Mouse (Mus musculus) ZHBTc4 (cell line): ENCODE data around the gene Sox18.

ENCODE experiments used
- DNase-seq: peaks from one replicate; pipeline ENCODE4 v3.0.0-alpha.2; 2011; ENCODE audit warnings: low read depth, low spot score

Gene Sox18

DNA sequence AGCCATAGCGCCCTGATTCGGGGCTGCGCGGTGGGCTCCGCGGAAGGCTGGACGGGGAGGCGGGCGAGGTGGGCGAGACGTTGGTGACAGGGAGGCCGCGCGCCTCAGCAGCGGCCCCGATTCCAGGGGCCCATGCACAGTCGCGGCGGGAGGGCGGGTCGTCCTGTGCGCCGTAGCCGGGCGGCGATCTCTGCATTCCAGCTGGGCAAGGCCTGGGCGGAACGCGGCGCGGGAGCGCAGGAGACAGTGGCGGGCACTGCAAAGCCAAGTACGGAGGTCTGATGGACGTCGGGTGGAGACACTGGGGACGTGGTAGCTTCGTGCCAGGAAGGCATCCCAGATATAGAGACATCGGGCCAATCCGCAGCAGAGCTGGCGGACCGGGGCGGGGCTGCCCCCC, at the start of gene Sox18:
TSS of gene Sox18 (minus strand) at position 315 of the 400 bp plus-strand sequence.
- DNase-seq, result peak; percentile 73

DNA sequence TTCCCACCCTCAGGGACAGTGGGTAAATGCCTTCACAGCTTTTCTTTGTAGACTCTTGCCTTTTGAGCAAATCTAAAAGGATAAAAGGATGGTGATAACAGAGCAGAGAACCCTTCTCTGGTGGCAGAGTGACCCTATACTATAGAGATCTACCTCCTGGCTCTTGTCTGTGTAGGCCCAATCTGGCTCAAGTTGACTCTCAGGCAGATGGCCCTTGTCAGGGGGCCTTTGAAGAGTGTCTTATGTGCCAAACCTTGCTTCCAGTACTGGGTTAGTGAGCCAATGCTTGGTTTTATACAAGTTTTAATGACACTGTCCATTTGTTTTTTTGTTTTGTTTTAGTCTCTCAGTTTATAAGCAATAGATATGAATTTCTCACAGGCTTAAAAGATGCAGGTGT, 49.8 kb upstream of the Sox18 start:
- DNase-seq, result no peak

DNA sequence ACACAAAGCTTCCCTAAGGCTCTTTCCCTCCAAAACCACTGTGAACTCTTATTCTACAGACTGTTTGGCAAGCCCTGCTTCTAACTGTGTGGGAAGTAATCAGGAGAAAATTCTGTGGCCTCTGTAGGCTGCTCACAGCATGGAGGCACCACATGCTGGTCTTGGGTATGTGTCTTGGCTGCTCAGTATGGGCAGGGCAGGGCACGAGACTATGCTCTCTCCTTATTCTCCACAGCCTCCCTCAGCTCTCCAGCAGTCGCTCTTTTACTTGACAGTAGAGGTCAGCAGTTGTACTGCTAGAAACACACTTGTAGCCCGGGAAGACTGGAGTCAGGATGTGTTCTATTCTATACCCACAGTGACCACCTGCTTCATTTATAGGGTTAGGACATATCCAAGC, 48.6 kb upstream of the Sox18 start:
- no peak for DNase-seq

DNA sequence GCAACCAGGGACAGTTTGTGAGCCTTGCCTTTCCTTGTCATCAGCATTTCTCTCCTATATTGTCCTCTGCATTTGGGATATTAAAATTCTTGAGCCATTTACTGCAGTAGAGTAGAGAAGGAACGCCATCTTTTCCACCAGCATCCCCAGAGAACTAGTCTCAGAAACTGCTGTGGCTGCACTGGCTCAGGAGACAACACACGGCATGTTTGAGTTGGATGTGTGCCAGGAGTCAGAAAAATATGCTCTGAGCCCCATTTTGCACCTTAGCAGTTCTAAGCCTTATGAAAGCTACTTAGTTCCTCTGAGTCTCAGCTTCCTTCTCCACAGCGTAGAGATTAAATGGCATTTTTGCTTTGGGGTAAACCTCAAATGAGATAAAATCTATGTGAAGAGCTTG, 45.6 kb upstream of the Sox18 start:
- DNase-seq, result no peak

DNA sequence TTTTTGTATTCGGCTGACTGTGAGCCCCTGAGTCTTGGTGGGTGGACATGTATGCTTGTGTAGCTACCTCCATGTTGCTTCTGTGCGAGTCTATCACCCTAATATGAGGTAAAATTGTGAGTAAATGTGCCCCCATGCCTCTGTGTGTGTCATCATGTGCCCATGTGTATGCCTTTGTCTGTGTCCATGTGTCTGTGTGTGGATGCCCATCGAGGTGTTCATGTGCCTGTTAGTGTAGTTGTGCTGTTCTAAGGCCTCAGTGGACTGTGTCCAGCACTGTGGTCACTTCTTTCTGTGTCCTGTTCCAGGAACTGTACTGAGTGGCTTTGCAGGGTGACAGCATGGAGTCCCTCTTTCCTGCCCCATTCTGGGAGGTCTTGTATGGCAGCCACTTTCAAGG, 43.9 kb upstream of the Sox18 start:
- DNase-seq, result no peak

DNA sequence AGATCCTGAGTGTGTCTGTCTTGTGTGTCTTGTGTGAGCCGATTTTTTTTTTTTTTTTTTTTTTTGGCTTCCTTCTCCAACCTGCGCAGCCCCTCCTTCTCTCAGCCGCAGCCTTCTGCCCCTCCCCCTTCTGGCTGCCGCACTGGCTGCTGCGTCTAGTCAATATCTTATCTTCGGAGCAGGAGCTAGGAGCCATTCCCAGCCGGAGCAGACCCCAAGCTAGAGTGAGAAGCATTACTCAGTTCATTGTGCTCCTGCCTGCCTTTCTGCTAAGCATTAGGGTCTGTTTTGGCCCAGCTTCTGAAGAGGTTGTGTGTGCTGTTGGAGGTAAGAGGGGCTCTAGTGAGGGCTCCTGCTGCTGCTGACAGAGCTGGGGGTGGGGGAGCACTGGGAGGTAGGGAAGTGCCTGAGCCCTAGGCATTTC, 43.5 kb upstream of the Sox18 start, which contains the start of gene Oprl1:
TSS of gene Oprl1 (plus strand) at position 114 of the 424 bp plus-strand sequence.
- DNase-seq, result peak; percentile 42

DNA sequence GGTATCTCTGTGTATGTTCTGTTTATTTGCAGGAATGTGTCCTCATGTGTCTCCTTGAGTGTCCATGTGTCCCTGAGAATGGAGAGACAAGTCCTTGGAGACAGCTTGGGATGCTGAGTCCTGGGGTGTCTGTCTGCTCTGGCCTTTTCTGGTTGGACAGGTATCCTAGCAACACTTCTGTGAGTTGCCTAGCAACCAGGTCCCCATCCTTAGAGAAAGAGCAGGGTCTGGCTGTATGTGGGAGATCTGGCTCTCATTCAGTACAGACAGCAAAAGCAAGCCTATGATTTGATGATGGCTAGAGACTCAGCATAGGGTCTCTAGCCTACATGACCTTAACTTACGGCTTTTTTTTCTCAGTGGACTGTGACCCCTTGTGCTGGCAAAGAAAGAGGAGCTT, 42.3 kb upstream of the Sox18 start:
- DNase-seq, result no peak

DNA sequence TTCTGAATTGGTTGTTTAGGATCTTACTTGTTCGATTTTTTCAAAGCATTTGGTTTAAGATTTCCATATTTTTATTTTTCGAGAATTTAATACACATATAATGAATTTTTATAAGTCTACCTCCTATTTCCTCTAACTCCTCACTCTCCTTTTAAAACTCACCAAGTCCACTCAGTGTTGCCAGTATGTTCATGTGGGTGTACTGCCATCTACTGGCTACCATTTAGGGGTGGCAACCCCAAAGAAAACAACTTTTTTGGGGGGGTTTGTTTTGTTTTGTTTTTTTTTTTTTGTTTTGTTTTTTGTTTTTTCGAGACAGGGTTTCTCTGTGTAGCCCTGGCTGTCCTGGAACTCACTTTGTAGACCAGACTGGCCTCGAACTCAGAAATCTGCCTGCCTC, 35.2 kb upstream of the Sox18 start:
- DNase-seq, result no peak

DNA sequence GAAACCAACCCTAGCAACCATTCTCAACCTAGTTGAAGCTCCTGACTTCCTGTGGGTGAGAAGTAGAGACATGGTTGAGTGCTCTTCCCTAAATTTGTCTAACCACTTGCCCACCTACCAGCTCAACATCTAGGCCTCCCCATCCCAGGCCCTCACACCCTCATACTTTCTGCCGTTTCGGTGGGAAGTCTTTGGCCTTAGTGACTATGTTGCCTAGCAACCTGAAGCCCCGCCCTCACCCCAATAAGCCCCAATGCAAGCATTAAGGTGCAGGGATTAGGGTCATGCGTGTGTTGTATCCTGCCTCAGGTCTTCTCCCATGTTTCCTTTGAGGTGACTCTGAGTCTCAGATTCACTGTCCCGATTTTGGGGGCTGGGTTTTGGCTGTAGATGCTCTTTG, 26.8 kb upstream of the Sox18 start, which contains the start of gene Lkaaear1:
TSS of gene Lkaaear1 (minus strand) at position 202 of the 400 bp plus-strand sequence.
- no peak for DNase-seq

DNA sequence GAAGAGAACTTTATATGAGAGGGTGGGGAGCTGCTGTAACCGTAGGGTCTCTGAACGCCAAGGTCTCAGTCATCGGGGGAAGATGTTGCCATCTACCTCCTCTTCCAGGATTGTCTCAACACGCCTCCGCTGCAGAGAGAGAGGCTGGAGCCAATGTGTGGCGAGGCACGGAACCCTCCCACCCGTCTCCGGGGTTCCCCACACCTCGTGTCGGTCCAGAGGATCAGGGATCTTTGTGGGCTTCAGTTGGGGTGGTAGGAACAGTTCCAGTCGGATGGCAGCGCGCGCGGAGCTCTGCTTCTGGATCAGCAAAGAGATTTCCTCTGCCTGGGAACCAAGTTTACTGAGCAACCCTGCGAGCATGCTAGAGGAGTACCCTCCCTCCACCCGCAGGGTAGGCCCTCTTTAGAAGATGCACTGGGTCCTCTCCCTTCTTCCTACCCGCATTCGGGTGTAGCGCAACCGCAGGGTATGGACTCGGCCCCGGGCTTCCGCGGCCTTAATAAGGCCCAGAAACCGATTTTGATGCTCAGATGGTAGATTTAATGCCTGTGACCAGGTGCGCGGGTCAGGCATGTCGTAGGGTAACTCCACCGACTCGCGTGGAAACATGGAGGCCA, 25.5 kb upstream of the Sox18 start:
- peak; percentile 68 for DNase-seq

DNA sequence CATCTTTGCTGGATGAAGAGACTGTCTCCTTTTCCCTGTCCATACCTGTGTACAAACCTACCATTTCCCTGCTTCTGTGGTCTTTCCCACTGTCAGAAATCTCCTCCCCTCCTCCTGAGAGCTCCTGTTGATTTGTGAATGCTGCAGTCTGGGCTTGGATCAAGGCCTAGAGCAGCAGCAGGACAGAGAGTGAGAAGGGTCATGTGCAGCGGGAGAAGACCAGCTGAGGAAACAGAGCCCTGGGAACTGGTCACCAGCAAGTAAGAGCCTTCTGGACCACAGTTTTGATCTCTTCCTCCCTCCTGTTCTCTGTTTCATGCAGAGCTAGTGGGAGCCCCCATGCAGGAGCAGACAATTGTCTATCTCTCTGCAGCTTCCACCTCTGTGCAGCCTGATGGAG, 24.3 kb upstream of the Sox18 start:
- DNase-seq, result no peak

DNA sequence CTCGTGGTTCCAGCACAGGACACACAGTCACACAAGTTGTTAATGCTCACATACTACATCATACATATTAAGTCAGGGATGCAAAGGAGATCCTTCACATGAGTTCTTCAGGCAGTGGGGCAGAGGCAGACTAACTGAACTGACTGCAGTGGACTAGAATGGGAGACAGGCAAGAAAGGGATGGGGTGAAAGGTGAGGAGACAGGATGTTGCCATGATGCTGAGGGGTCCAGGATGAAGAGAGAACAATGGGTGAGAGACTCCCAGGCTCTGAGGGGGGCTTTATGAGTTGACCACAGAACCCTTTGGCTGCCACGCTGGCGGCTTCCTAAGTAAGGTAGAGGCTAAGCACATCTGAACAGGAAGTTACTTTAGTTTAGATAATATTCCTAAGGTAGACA, 23.1 kb upstream of the Sox18 start:
- DNase-seq, result no peak

DNA sequence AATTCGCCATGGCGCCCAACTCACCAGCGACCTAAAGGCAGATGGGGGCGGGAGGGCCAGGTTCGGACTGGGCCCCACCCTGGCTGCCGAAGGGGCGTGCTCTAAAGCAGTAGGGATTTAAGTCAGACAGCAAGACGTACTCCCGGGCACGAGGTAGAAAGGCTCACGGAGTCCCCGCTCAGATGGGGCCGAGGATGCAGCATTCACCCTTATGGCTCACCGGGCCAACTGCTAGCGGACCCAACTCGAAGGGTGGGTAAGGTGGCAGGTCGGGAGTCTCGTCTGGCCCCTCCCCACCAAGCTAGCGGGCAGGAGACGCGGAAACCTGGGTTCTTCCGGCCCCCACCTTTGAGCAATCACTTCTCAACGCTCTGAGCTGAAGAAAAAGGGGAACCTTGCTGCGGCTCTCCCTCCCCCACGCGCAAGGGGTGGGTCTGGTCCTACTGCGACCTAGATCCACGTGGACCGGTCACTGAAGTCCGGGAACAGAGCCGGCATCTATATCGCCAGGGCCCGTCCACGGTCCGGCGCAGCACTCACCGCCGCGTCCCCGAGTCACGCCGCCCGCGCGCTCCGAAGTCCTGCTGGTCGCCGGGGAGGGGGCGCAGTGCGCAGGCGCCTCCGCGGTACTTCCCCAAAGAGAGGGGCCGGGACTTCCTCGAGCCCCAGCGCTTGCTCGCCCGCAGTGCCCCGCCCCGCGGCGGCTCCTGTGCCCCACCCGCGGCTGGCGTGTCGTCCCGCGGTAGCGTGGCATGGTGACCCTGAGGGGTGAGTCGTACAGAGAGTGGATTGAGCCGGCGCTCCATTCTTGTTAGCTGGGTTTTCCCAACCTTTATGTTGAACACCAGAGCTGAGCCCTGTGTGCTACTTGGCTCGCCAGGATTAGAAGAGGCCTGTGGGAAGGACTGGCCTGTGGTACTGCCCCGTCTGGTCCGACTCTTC, 22.2 kb upstream of the Sox18 start, which contains the start of gene Rgs19:
TSS of gene Rgs19 (minus strand) at position 639 of the 942 bp plus-strand sequence.
- DNase-seq, result peak; percentile 81

DNA sequence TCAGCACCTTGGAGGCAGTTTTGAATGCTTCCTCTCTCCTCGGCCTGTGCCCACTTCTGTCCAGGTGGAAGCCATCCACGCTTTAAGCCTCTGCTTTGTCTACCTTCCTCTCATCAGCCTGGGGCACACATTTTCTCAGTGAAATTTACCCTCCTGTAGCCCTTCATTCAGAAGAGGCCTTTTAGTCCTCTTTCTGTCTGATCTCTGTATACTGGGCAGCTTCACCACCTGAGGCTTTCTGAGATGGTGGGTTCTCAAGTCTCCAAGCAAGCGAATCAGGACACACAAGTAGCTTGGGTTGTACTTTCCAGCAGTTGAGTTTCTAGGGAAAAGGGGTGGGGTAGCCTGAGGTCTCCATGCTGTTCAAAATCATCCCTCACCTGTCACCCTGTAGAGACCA, 20.9 kb upstream of the Sox18 start:
- no peak for DNase-seq

DNA sequence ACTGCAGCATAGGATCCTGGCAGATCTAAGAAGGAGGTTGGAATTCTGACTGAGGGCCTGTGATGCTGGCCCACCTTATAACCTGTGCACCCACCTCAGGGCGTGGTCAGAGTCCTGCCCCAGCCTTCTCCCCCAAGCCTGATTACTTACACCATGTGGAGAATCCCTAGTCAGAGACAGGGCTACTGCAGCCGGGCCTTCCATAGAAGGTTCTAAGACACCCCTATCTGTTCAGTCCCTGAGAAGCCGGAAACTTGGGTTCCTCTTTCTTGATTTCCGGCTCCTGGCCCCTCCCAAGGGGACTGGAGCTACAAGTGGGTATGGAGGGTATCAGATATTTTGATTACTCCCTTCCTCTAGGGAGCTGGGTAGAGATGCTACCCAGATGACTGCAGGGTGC, 20.1 kb upstream of the Sox18 start:
- DNase-seq, result no peak

DNA sequence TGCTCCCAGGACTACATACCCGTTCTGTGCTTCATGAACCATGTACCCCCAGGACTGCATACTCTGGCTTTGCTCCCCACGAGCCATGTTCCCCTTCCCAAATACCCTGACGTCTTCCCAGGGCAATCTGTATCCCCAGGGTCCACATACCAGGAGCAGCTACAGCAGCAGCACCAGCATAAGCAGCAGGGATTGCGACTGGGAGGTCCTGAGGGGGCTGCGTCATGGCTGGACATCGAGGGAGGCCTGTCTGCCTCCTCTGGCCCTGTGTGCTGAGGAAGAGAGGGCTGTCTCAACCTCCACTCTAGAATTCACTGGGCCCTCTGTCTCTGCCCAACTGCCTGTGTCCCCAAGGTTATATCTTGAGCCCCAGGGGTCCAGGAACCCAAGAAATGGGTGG, 19.6 kb upstream of the Sox18 start:
- no peak for DNase-seq

DNA sequence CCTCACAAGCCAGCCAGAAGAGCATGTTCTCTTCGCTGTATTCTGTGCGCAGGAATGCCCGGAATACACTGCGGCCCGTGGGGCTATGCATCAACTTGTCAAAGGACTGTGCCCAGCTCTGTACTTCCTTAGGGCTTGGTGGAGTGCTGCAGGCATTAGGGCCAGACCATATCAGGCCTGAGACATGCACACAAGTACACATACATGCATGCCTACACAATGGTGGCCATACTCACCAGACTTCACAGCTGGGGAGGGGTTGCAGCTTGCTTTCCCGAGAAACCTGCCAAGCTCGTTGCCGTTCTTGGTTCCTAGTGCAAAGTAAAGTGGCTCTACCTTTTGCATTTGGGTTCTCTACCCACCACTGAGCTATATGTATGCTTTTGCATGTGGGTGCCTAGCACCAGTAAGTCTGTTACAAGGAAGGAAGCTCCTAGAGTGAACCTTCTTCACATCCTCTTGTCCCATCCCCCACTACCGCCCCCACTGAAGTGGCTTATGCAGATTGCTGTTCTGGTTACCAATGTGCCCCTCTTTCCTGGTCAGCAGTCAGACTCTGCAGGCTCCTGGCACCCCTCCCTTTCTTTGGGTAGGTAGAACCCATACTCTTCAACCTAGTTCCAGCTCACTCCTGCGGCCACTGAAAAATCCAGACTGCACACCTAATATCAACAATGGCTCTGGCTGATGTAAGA, 18.2 kb upstream of the Sox18 start:
- no peak for DNase-seq

DNA sequence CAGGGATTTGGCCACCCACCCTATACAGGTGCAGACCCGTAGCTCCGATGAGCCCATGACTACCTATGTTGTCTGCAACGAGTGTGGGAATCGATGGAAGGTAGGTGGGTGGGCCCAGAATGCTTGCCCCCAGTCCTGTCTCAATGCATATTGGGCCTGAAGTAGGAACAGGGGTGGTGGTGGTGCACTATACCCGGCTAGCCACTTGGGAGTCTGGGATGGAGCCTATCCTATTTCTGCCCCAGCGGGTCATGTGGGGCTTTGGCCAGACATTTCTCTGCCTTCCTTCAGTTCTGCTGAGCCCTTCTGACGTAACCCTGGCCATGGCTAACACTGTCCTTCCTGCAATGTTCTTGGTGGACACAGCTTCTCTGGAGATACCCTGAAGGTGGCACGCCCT, 16.1 kb upstream of the Sox18 start:
- no peak for DNase-seq

DNA sequence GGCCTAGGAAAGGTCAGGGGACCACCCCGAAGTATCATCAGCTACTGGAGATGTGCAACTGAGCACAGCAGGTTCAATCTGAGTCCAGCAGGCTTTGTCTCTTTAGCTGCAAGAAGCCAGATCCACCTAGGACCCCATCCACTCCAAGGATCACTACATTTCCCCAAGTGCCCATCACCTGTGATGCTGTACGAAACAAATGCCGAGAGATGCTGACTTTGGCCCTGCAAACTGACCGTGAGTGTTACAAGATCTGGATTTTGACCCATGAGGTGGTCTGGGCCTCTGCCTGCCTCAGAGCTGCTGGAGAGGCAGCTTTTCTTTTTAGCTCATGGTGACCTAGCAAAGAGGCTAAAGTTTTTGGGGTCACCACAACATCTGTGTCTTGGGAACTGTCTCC, 14.2 kb upstream of the Sox18 start:
- DNase-seq, result no peak

DNA sequence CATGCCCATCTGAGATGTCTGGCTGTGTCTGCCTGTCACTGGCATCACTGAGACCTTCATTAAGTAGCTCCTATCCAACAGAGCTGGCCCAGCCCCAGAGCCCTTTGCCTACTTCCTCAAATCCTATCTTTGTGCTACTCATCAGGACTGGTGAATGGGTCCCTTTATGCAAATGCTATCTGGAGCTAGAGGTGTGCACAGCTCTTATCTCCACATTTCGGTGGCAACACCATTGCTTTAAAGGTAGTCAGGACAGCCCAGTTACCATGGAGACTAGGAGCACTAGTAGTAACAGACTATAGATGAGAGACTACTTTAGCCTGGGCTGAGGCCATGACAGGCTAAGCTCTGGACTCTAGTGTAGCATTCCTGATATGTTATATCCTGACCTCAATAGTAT, 13.3 kb upstream of the Sox18 start:
- DNase-seq, result no peak

DNA sequence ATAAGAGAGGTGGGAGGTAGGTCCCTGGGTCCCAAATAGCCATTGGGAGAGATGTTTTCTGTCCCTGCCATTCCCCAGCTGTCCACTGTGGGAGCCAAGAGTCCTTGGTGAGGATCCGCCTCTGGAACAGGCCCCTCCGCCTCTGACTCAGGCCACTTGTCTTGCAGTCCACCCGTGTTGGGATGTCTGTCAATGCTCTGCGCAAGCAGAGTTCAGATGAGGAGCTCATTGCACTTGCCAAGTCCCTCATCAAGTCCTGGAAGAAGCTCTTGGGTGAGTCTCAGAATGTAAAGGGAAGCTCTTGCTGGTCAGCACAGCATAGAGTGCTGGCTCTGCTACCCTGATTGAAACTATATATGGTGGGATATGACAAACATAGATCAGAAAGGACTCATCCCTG, 11.9 kb upstream of the Sox18 start:
- DNase-seq, result no peak

DNA sequence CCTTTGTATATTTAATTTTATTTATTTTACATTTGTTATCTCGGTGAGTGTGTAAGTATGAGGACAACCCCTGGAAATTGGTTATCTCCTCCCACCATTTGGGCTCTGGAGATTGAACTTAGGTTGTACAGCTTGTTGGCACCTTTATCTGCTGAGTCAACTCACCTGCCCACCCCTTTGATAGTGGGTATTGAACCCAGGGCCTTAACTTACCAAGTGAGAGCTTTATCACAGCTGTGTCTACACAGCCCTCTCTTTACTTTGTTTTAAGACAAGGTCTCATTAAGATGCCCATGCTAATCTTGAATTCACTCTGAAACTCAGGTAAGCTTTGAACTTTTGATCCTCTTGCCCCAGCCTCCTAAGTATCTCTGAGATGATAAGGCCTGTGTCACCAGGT, 10.5 kb upstream of the Sox18 start:
- no peak for DNase-seq
